Mouse (Mus musculus) CH12.LX (cell line): ENCODE results near the gene Ubc. TPM values are rescaled to one million over a fixed set of nuclear protein-coding genes. Genes with fewer than 3 reads are reported as not detected.

Source experiments
- DNase-seq: peaks from one replicate; pipeline ENCODE4 v3.0.0-alpha.2; 2013; ENCODE audit errors: extremely low read depth
- H3K27ac ChIP-seq: 2 replicates; pipeline ENCODE4 v1.5.1; 2012; ENCODE audit warnings: low read depth, mild to moderate bottlenecking, control low read depth, moderate library complexity; ENCODE audit not compliant: insufficient read depth
- H3K27me3 ChIP-seq: replicated peaks from 2 replicates; pipeline ENCODE3; 2012; ENCODE audit warnings: inconsistent platforms
- H3K36me3 ChIP-seq, 2 experiments: replicated peaks in 1 of 2; 2 replicates each; pipeline versions ENCODE3 to v1.6.1; 2012; ENCODE audit warnings: inconsistent platforms in 1 of 2, low read length in 1 of 2, mild to moderate bottlenecking in 1 of 2, mixed read lengths in 1 of 2, moderate library complexity in 1 of 2; ENCODE audit not compliant: control insufficient read depth in 1 of 2, insufficient read depth in 1 of 2
- H3K4me1 ChIP-seq, 2 experiments: 2 replicates each; pipeline ENCODE4 v1.6.1; 2012; ENCODE audit warnings: inconsistent platforms in 1 of 2, moderate library complexity in 1 of 2; ENCODE audit not compliant: insufficient read depth in 2 of 2, control insufficient read depth in 1 of 2
- H3K4me2 ChIP-seq: 2 replicates; pipeline ENCODE4 v1.6.1; 2012; ENCODE audit warnings: low read depth, mild to moderate bottlenecking, control low read depth; ENCODE audit not compliant: poor library complexity, insufficient read depth, severe bottlenecking
- H3K4me3 ChIP-seq, 3 experiments: fragments of 150-350 bp in 1 of 3; sonication (generic) in 1 of 3; replicated peaks in 1 of 3; 2 replicates each; pipeline versions ENCODE3 to v1.5.1; 2011 to 2012; ENCODE audit warnings: low read depth in 2 of 3, low read length in 2 of 3, mild to moderate bottlenecking in 2 of 3, moderate library complexity in 2 of 3, control low read depth in 1 of 3, improper control_type of control experiment in 1 of 3, inconsistent platforms in 1 of 3, mixed read lengths in 1 of 3; ENCODE audit not compliant: poor library complexity in 1 of 3
- H3K79me2 ChIP-seq: replicated peaks from 2 replicates; pipeline ENCODE4 v1.6.1; 2012; ENCODE audit warnings: mild to moderate bottlenecking, moderate library complexity; ENCODE audit not compliant: control insufficient read depth, poor library complexity, insufficient read depth, severe bottlenecking; ENCODE audit errors: extremely low read depth
- H3K9ac ChIP-seq: 2 replicates; pipeline ENCODE4 v1.6.1; 2012; ENCODE audit warnings: low read depth, mild to moderate bottlenecking, control low read depth, moderate library complexity; ENCODE audit not compliant: insufficient read depth
- H3K9me3 ChIP-seq: replicated peaks from 2 replicates; pipeline ENCODE3; 2012; ENCODE audit warnings: low read length, inconsistent platforms, mixed read lengths
- BHLHE40 ChIP-seq: IDR thresholded peaks from 2 replicates; pipeline ENCODE4 v1.6.1; 2011; ENCODE audit warnings: mild to moderate bottlenecking, low read depth, low read length, improper control_type of control experiment
- CHD2 ChIP-seq: IDR thresholded peaks from 2 replicates; pipeline ENCODE4 v1.6.1; 2011; ENCODE audit warnings: low read length, improper control_type of control experiment
- CTCF ChIP-seq, 2 experiments: IDR thresholded peaks in 1 of 2; conservative IDR thresholded peaks in 1 of 2; 2 replicates each; pipeline ENCODE4 v1.5.1; 2011 to 2012; ENCODE audit warnings: low read depth in 2 of 2, low read length in 2 of 2, improper control_type of control experiment in 1 of 2, inconsistent platforms in 1 of 2, mild to moderate bottlenecking in 1 of 2, moderate library complexity in 1 of 2
- ELF1 ChIP-seq: IDR thresholded peaks from 2 replicates; pipeline ENCODE4 v1.6.1; 2014; ENCODE audit warnings: low read depth, mild to moderate bottlenecking, inconsistent platforms, low read length, improper control_type of control experiment
- EP300 ChIP-seq: IDR thresholded peaks from 2 replicates; pipeline ENCODE4 v1.6.1; 2011; ENCODE audit warnings: low read length, improper control_type of control experiment
- ETS1 ChIP-seq: conservative IDR thresholded peaks from 2 replicates; pipeline ENCODE4 v1.6.1; 2012; ENCODE audit warnings: low read depth, mild to moderate bottlenecking, inconsistent platforms, low read length, improper control_type of control experiment, moderate library complexity
- IRF4 ChIP-seq: IDR thresholded peaks from 2 replicates; pipeline ENCODE4 v1.6.1; 2014; ENCODE audit warnings: low read depth, mild to moderate bottlenecking, inconsistent platforms, low read length, improper control_type of control experiment
- JUND ChIP-seq: conservative IDR thresholded peaks from 2 replicates; pipeline ENCODE4 v1.6.1; 2011; ENCODE audit warnings: low read depth, low read length, improper control_type of control experiment
- MAFK ChIP-seq: IDR thresholded peaks from 2 replicates; pipeline ENCODE4 v1.6.1; 2011; ENCODE audit warnings: low read length, improper control_type of control experiment; ENCODE audit not compliant: insufficient replicate concordance
- MAX ChIP-seq: IDR thresholded peaks from 2 replicates; pipeline ENCODE4 v1.6.1; 2011; ENCODE audit warnings: low read length, improper control_type of control experiment
- MAZ ChIP-seq: IDR thresholded peaks from 2 replicates; pipeline ENCODE4 v1.6.1; 2012; ENCODE audit warnings: low read depth, mild to moderate bottlenecking, inconsistent platforms, low read length, improper control_type of control experiment, moderate library complexity
- MYC ChIP-seq: IDR thresholded peaks from 2 replicates; pipeline ENCODE4 v1.6.1; 2011; ENCODE audit warnings: low read depth, mild to moderate bottlenecking, improper control_type of control experiment, low read length
- NRF1 ChIP-seq: IDR thresholded peaks from 2 replicates; pipeline ENCODE4 v1.6.1; 2014; ENCODE audit warnings: low read depth, mild to moderate bottlenecking, inconsistent platforms, low read length, improper control_type of control experiment, moderate library complexity
- POLR2A ChIP-seq: IDR thresholded peaks from 2 replicates; pipeline ENCODE4 v1.6.1; 2011; ENCODE audit warnings: low read depth, mild to moderate bottlenecking, improper control_type of control experiment, low read length
- POLR2AphosphoS2 ChIP-seq: IDR thresholded peaks from 2 replicates; pipeline ENCODE4 v1.6.1; 2011; ENCODE audit warnings: low read depth, low read length, improper control_type of control experiment
- RAD21 ChIP-seq: IDR thresholded peaks from 2 replicates; pipeline ENCODE4 v1.6.1; 2011; ENCODE audit warnings: low read depth, mild to moderate bottlenecking, low read length, improper control_type of control experiment, moderate library complexity
- SIN3A ChIP-seq: IDR thresholded peaks from 2 replicates; pipeline ENCODE4 v1.6.1; 2012; ENCODE audit warnings: low read length, improper control_type of control experiment, inconsistent platforms
- TBP ChIP-seq: conservative IDR thresholded peaks from 2 replicates; pipeline ENCODE4 v1.6.1; 2011; ENCODE audit warnings: low read depth, low read length, improper control_type of control experiment
- UBTF ChIP-seq: IDR thresholded peaks from 2 replicates; pipeline ENCODE4 v1.6.1; 2012; ENCODE audit warnings: low read depth, mild to moderate bottlenecking, inconsistent platforms, low read length, improper control_type of control experiment, moderate library complexity
- USF2 ChIP-seq: conservative IDR thresholded peaks from 2 replicates; pipeline ENCODE4 v1.6.1; 2011; ENCODE audit warnings: low read depth, low read length, improper control_type of control experiment
- ZMIZ1 ChIP-seq: IDR thresholded peaks from 2 replicates; pipeline ENCODE4 v1.6.1; 2012; ENCODE audit warnings: low read depth, mild to moderate bottlenecking, inconsistent platforms, low read length, improper control_type of control experiment
- dilution Hi-C: fragments of 300-500 bp; cut with MboI; formaldehyde crosslinking; loops from 2 replicates; pipeline ENCODE4 v1.14.3; 2020; ENCODE audit warnings: low sequenced_read_pairs; ENCODE audit not compliant: extremely low pct_unique_long_range_greater_than_20kb, extremely low pct_ligation_motif_present
- in situ Hi-C: fragments of 300-500 bp; cut with MboI; formaldehyde crosslinking; loops from 3 replicates; pipeline ENCODE4 v1.14.3; 2019; ENCODE audit warnings: low sequenced_read_pairs, low pct_ligation_motif_present, low pct_unique_long_range_greater_than_20kb, mixed read lengths
- polyA plus RNA-seq: library from polyadenylated mRNA; unstranded; fragments of >175 nt; gene quantifications from 2 replicates; pipeline ENCODE4 v1.2.1, GENCODE M21; 2012; ENCODE audit warnings: low read depth; ENCODE audit not compliant: insufficient read length
- total RNA-seq, 2 experiments: library from RNA; depleted of rRNA; stranded (reverse); fragments of 300-350 nt in 1 of 2; fragments of >200 nt in 1 of 2; gene quantifications; 2 replicates each; pipeline ENCODE4 v1.2.3; 2012 to 2014

Gene Ubc
- total and polyA plus RNA-seq, 3 experiments = 466 to 803 (median 656) TPM

- H3K9me3 ChIP-seq = peaks cover 41% of the 10 kb centered on the region
- in situ Hi-C loops = no loop called here
- no peak overlapping the region for H3K4me3 ChIP-seq
- TF ChIP-seq CTCF (conservative IDR thresholded peaks at IDR 0.05 in 1 of 2, IDR thresholded peaks at IDR 0.05 in 1 of 2; ENCODE audit: low read depth in 2 of 2, low read length in 2 of 2) = no peak
- no peak for TF ChIP-seq ZMIZ1
- TF ChIP-seq MAX = no peak
- TF ChIP-seq ELF1 = no peak
- no peak for TF ChIP-seq POLR2AphosphoS2
- TF ChIP-seq NRF1 = no peak
- TF ChIP-seq MAZ = no peak
- TF ChIP-seq BHLHE40 = peak; percentile 40
- no peak for TF ChIP-seq RAD21
- no peak for TF ChIP-seq CHD2
- no peak for TF ChIP-seq IRF4
- 0 out of 2 replicates have a peak, but pooled peaks have one; percentile 37 for TF ChIP-seq UBTF
- no peak for TF ChIP-seq MYC
- no peak for TF ChIP-seq MAFK
- no peak for TF ChIP-seq ETS1
- peak; percentile 84 for TF ChIP-seq TBP
- no peak for TF ChIP-seq POLR2A
- peaks cover 95 to 100% of the 10 kb centered on the region in 2 experiments for H3K36me3 ChIP-seq
- no peak overlapping the region for H3K4me2 ChIP-seq
- H3K79me2 ChIP-seq = no peaks in the 10 kb centered on the region
- 0 out of 2 replicates have a peak overlapping the region, but pooled peaks have one; percentile 0 for H3K27ac ChIP-seq
- dilution Hi-C loops = no loop called here
- peaks cover 0 to 10% of the 10 kb centered on the region in 2 experiments; a peak in 1 of 4 replicates for H3K4me1 ChIP-seq
- no peak overlapping the region for H3K9ac ChIP-seq
- DNase-seq = no peak
- no peaks in the 10 kb centered on the region for H3K27me3 ChIP-seq
Measured at GRCm38 (mm10) chr5:125425698-125426276, 35.8 kb upstream of the Ubc start.

GRCm38 (mm10) chr5:125419124-125419523 lies 29.1 kb upstream of the Ubc start:
- Histone ChIP-seq H3K4me1 (no peaks in the 10 kb centered on the region), H3K79me2 (no peaks in the 10 kb centered on the region), H3K4me3 (no peak overlapping the region), H3K9ac (no peak overlapping the region), H3K4me2 (no peak overlapping the region), H3K27ac (no peak overlapping the region), H3K9me3 (peaks cover 71% of the 10 kb centered on the region), H3K27me3 (no peaks in the 10 kb centered on the region), H3K36me3 (peaks cover 94 to 99% of the 10 kb centered on the region in 2 experiments)
- in situ Hi-C loops = no loop called here
- no peak for DNase-seq
- TF ChIP-seq CTCF (conservative IDR thresholded peaks at IDR 0.05 in 1 of 2, IDR thresholded peaks at IDR 0.05 in 1 of 2; ENCODE audit: low read depth in 2 of 2, low read length in 2 of 2) (no peak), SIN3A (no peak), UBTF (0 out of 2 replicates have a peak, but pooled peaks have one; percentile 40), JUND (no peak), ELF1 (no peak), USF2 (no peak), EP300 (no peak), ZMIZ1 (no peak), BHLHE40 (no peak)
- dilution Hi-C loops = no loop called here
